Mouse (Mus musculus) intestine, embryonic 14.5 days (tissue): ENCODE results near the gene Iqgap1. TPM values are rescaled to one million over a fixed set of nuclear protein-coding genes. Genes with fewer than 3 reads are reported as not detected.

ENCODE experiments used
- ATAC-seq: fragments of 200-750 bp; cut with Nextera tagmentation; replicated peaks from 2 replicates; pipeline ENCODE4 v1.8.0; 2017; ENCODE audit warnings: low read depth, moderate number of reproducible peaks, moderate TSS enrichment, moderate library complexity; ENCODE audit not compliant: low FRiP score, low TSS enrichment
- DNase-seq: peaks from one replicate; pipeline ENCODE4 v3.0.0-alpha.2; 2018; ENCODE audit warnings: low spot score
- H3K27ac ChIP-seq: fragments of 300-500 bp; sonication (generic); 2 replicates; pipeline ENCODE4 v1.5.1; 2014; ENCODE audit warnings: low read depth, mild to moderate bottlenecking, control low read depth
- H3K27me3 ChIP-seq: fragments of 300-500 bp; sonication (generic); replicated peaks from 2 replicates; pipeline ENCODE4 v1.6.1; 2014; ENCODE audit warnings: low read length, control low read depth; ENCODE audit not compliant: control insufficient read depth, insufficient read depth
- H3K36me3 ChIP-seq: fragments of 300-500 bp; sonication (generic); 2 replicates; pipeline ENCODE4 v1.6.1; 2014; ENCODE audit warnings: low read length, control low read depth; ENCODE audit not compliant: control insufficient read depth, insufficient read depth
- H3K4me1 ChIP-seq: fragments of 300-500 bp; sonication (generic); replicated peaks from 2 replicates; pipeline ENCODE4 v1.6.1; 2014; ENCODE audit warnings: low read length, control low read depth, mixed read lengths; ENCODE audit not compliant: control insufficient read depth, insufficient read depth
- H3K4me2 ChIP-seq: fragments of 300-500 bp; sonication (generic); 2 replicates; pipeline ENCODE4 v1.6.1; 2014; ENCODE audit warnings: low read length
- H3K4me3 ChIP-seq: fragments of 300-500 bp; sonication (generic); 2 replicates; pipeline ENCODE4 v1.5.1; 2014; ENCODE audit warnings: low read depth, low read length, control low read depth, mixed read lengths
- H3K9ac ChIP-seq: fragments of 300-500 bp; sonication (generic); 2 replicates; pipeline ENCODE4 v1.6.1; 2014; ENCODE audit warnings: mild to moderate bottlenecking, low read length
- H3K9me3 ChIP-seq: fragments of 300-500 bp; sonication (generic); 2 replicates; pipeline ENCODE4 v1.6.1; 2016; ENCODE audit warnings: low read length, control low read depth; ENCODE audit not compliant: control insufficient read depth
- WGBS: fragments of 180-500 bp; shearing (Covaris S2); extraction: QIAGEN DNeasy Blood & Tissue Kit; methylation state at CpG from one replicate; pipeline ENCODE4 v1.1.7; 2014; 5-methylcytosine and 5-hydroxymethylcytosine counted together
- polyA plus RNA-seq: library from polyadenylated mRNA; unstranded; fragments of >200 nt; fragmentation: Nextera tagmentation; extraction: Ambion mirVana; gene quantifications from 2 replicates; pipeline ENCODE4 v1.2.1, GENCODE M21; 2014

The Iqgap1 gene
- polyA plus RNA-seq, 1 experiment from 2014 or later = 81.7 TPM

- Histone ChIP-seq H3K27ac (no peak overlapping the region), H3K27me3 (no peaks in the 10 kb centered on the region), H3K9me3 (no peaks in the 10 kb centered on the region), H3K4me2 (no peak overlapping the region), H3K9ac (no peak overlapping the region), H3K4me1 (peaks cover 30% of the 10 kb centered on the region), H3K36me3 (peaks cover 41% of the 10 kb centered on the region), H3K4me3 (no peak overlapping the region)
- DNase-seq (no peak), ATAC-seq (no peak; the same call in 1 of the 2 replicates)
- 29% methylated on average over 9 of the region's 9 CpGs for WGBS
These were observed 81.7 kb downstream of the Iqgap1 start for GRCm38 (mm10) chr7:80743920-80744630.

- WGBS = 91% methylated on average over 3 of the region's 3 CpGs
- no peak overlapping the region for H3K27ac ChIP-seq
- no peak overlapping the region for H3K4me2 ChIP-seq
- H3K27me3 ChIP-seq = no peaks in the 10 kb centered on the region
- ATAC-seq (no peak), DNase-seq (no peak)
- peaks cover 30% of the 10 kb centered on the region for H3K4me1 ChIP-seq
- H3K9ac ChIP-seq = no peak overlapping the region
- peaks cover 42% of the 10 kb centered on the region for H3K36me3 ChIP-seq
- H3K9me3 ChIP-seq = no peaks in the 10 kb centered on the region
- H3K4me3 ChIP-seq = no peak overlapping the region
These were observed 83.1 kb downstream of the Iqgap1 start for GRCm38 (mm10) chr7:80742671-80743070.

- 28% methylated on average over 7 of the region's 7 CpGs for WGBS
- DNase-seq = peak; percentile 75
These were observed 84.8 kb downstream of the Iqgap1 start for GRCm38 (mm10) chr7:80740954-80741353.

GRCm38 (mm10) chr7:80736199-80736598, 89.6 kb downstream of the Iqgap1 start:
- Histone ChIP-seq H3K4me3 (no peak overlapping the region), H3K4me1 (no peaks in the 10 kb centered on the region), H3K36me3 (peaks cover 65% of the 10 kb centered on the region), H3K27ac (no peak overlapping the region), H3K27me3 (no peaks in the 10 kb centered on the region), H3K9me3 (no peaks in the 10 kb centered on the region), H3K9ac (no peak overlapping the region), H3K4me2 (no peak overlapping the region)
- 89% methylated on average over 10 of the region's 10 CpGs for WGBS
- ATAC-seq (no peak), DNase-seq (no peak)

More at GRCm38 (mm10) chr7:80740954-80741353, 84.8 kb downstream of the Iqgap1 start:
- no peak overlapping the region for H3K4me2 ChIP-seq
- no peaks in the 10 kb centered on the region for H3K27me3 ChIP-seq
- H3K9me3 ChIP-seq = no peaks in the 10 kb centered on the region
- no peak overlapping the region for H3K27ac ChIP-seq
- H3K36me3 ChIP-seq = peaks cover 47% of the 10 kb centered on the region
- no peak overlapping the region for H3K4me3 ChIP-seq
- H3K4me1 ChIP-seq = peaks cover 21% of the 10 kb centered on the region
- no peak overlapping the region for H3K9ac ChIP-seq
- ATAC-seq = no peak

GRCm38 (mm10) chr7:80732986-80733385, 92.8 kb downstream of the Iqgap1 start:
- DNase-seq = no peak
- Histone ChIP-seq H3K4me2 (no peak overlapping the region), H3K36me3 (peaks cover 60% of the 10 kb centered on the region), H3K4me1 (no peaks in the 10 kb centered on the region), H3K9ac (no peak overlapping the region), H3K9me3 (no peaks in the 10 kb centered on the region), H3K4me3 (no peak overlapping the region), H3K27ac (no peak overlapping the region), H3K27me3 (no peaks in the 10 kb centered on the region)
- 87% methylated on average over 11 of the region's 11 CpGs for WGBS
- ATAC-seq = no peak

- ATAC-seq = peak; percentile 72
- no peaks in the 10 kb centered on the region for H3K27me3 ChIP-seq
These were observed 96.1 kb downstream of the Iqgap1 start for GRCm38 (mm10) chr7:80729662-80730061.

GRCm38 (mm10) chr7:80721041-80721440, 104.7 kb downstream of the Iqgap1 start:
- ATAC-seq = no peak

More at GRCm38 (mm10) chr7:80729662-80730061, 96.1 kb downstream of the Iqgap1 start:
- WGBS = 27% methylated on average over 8 of the region's 8 CpGs
- peak; percentile 92 for DNase-seq
- H3K4me3 ChIP-seq = no peak overlapping the region
- no peaks in the 10 kb centered on the region for H3K4me1 ChIP-seq
- H3K27ac ChIP-seq = no peak overlapping the region
- H3K4me2 ChIP-seq = no peak overlapping the region
- H3K9ac ChIP-seq = no peak overlapping the region
- H3K36me3 ChIP-seq = peaks cover 70% of the 10 kb centered on the region
- no peaks in the 10 kb centered on the region for H3K9me3 ChIP-seq

GRCm38 (mm10) chr7:80719582-80719981, 106.2 kb downstream of the Iqgap1 start:
- Histone ChIP-seq H3K9me3 (no peaks in the 10 kb centered on the region), H3K4me1 (no peaks in the 10 kb centered on the region), H3K9ac (no peak overlapping the region), H3K27ac (no peak overlapping the region), H3K4me2 (no peak overlapping the region), H3K27me3 (no peaks in the 10 kb centered on the region), H3K36me3 (peaks cover 79% of the 10 kb centered on the region), H3K4me3 (no peak overlapping the region)
- 96% methylated on average over 7 of the region's 7 CpGs for whole genome bisulfite sequencing
- DNase-seq = no peak
- ATAC-seq = no peak

More at GRCm38 (mm10) chr7:80721041-80721440, 104.7 kb downstream of the Iqgap1 start:
- Histone ChIP-seq H3K9ac (no peak overlapping the region), H3K27me3 (no peaks in the 10 kb centered on the region), H3K9me3 (no peaks in the 10 kb centered on the region), H3K36me3 (peaks cover 78% of the 10 kb centered on the region), H3K4me3 (no peak overlapping the region), H3K4me2 (no peak overlapping the region), H3K27ac (no peak overlapping the region), H3K4me1 (no peaks in the 10 kb centered on the region)
- WGBS = 64% methylated on average over 9 of the region's 9 CpGs
- DNase-seq = no peak

GRCm38 (mm10) chr7:80719038-80719437, 106.7 kb downstream of the Iqgap1 start:
- WGBS = 90% methylated on average over 2 of the region's 2 CpGs
- ATAC-seq = no peak
- H3K4me3 ChIP-seq = no peak overlapping the region
- H3K36me3 ChIP-seq = peaks cover 77% of the 10 kb centered on the region
- DNase-seq = no peak
- H3K4me1 ChIP-seq = no peaks in the 10 kb centered on the region
- no peaks in the 10 kb centered on the region for H3K9me3 ChIP-seq
- no peaks in the 10 kb centered on the region for H3K27me3 ChIP-seq
- no peak overlapping the region for H3K4me2 ChIP-seq
- no peak overlapping the region for H3K9ac ChIP-seq
- H3K27ac ChIP-seq = no peak overlapping the region
